Mouse (Mus musculus) limb, embryonic 12.5 days (tissue): ENCODE results near the gene Tnni2. TPM values are rescaled to one million over a fixed set of nuclear protein-coding genes. Genes with fewer than 3 reads are reported as not detected.
A peak's percentile ranks its signal among the peaks of the same experiment; 100 is the strongest.

Source experiments
- ATAC-seq: fragments of 200-750 bp; cut with Nextera tagmentation; 2 replicates; pipeline ENCODE4 v1.8.0; 2017; ENCODE audit warnings: low read depth, moderate TSS enrichment; ENCODE audit not compliant: insufficient number of reproducible peaks, insufficient read depth, low FRiP score, low TSS enrichment
- H3K27ac ChIP-seq: fragments of 300-500 bp; sonication (generic); 2 replicates; pipeline ENCODE4 v1.5.1; 2016; ENCODE audit warnings: mild to moderate bottlenecking, moderate library complexity
- H3K27me3 ChIP-seq: fragments of 300-500 bp; sonication (generic); 2 replicates; pipeline ENCODE4 v1.6.1; 2016; ENCODE audit warnings: mild to moderate bottlenecking, moderate library complexity
- H3K36me3 ChIP-seq: fragments of 300-500 bp; sonication (generic); 2 replicates; pipeline ENCODE4 v1.6.1; 2016; ENCODE audit warnings: mild to moderate bottlenecking, moderate library complexity
- H3K4me1 ChIP-seq: fragments of 300-500 bp; sonication (generic); replicated peaks from 2 replicates; pipeline ENCODE4 v1.6.1; 2016
- H3K4me2 ChIP-seq: fragments of 300-500 bp; sonication (generic); 2 replicates; pipeline ENCODE4 v1.6.1; 2016; ENCODE audit warnings: mild to moderate bottlenecking, moderate library complexity
- H3K4me3 ChIP-seq: fragments of 300-500 bp; sonication (generic); replicated peaks from 2 replicates; pipeline ENCODE4 v1.5.1; 2016; ENCODE audit warnings: mild to moderate bottlenecking
- H3K9ac ChIP-seq: fragments of 300-500 bp; sonication (generic); replicated peaks from 2 replicates; pipeline ENCODE4 v1.6.1; 2016; ENCODE audit warnings: mild to moderate bottlenecking, moderate library complexity
- H3K9me3 ChIP-seq: fragments of 300-500 bp; sonication (generic); 2 replicates; pipeline ENCODE4 v1.6.1; 2016; ENCODE audit warnings: mild to moderate bottlenecking, moderate library complexity
- WGBS: fragments of 180-500 bp; shearing (Covaris S2); methylation state at CpG from one replicate; pipeline ENCODE4 v1.1.7; 2016; 5-methylcytosine and 5-hydroxymethylcytosine counted together
- polyA plus RNA-seq: library from polyadenylated mRNA; unstranded; fragments of >200 nt; fragmentation: Nextera tagmentation; extraction: Ambion mirVana; gene quantifications from 2 replicates; pipeline ENCODE4 v1.2.1, GENCODE M21; 2016

Tnni2 gene
- polyA plus RNA-seq, 1 experiment from 2014 or later: 14.4 TPM

GRCm38 (mm10) chr7:142444171-142444570, 2.6 kb downstream of the Tnni2 start:
- no peaks in the 10 kb centered on the region for H3K27me3 ChIP-seq
- ATAC-seq: no peak
- H3K27ac ChIP-seq: no peak overlapping the region
- 98% methylated on average over 6 of the region's 6 CpGs for WGBS
- no peaks in the 10 kb centered on the region for H3K9me3 ChIP-seq
- H3K9ac ChIP-seq: no peak overlapping the region
- H3K36me3 ChIP-seq: no peaks in the 10 kb centered on the region
- no peak overlapping the region for H3K4me2 ChIP-seq
- H3K4me3 ChIP-seq: no peak overlapping the region
- peaks cover 28% of the 10 kb centered on the region for H3K4me1 ChIP-seq

- H3K9ac ChIP-seq: no peak overlapping the region
- peaks cover 24% of the 10 kb centered on the region for H3K4me1 ChIP-seq
- no peak overlapping the region for H3K27ac ChIP-seq
- no peak for ATAC-seq
- H3K27me3 ChIP-seq: no peaks in the 10 kb centered on the region
- H3K4me3 ChIP-seq: no peak overlapping the region
- WGBS: 80% methylated on average over 6 of the region's 6 CpGs
- H3K9me3 ChIP-seq: no peaks in the 10 kb centered on the region
- no peak overlapping the region for H3K4me2 ChIP-seq
- no peaks in the 10 kb centered on the region for H3K36me3 ChIP-seq
Measured at GRCm38 (mm10) chr7:142445324-142445723, 3.7 kb downstream of the Tnni2 start.

- no peak overlapping the region for H3K4me3 ChIP-seq
- ATAC-seq: no peak
- H3K27ac ChIP-seq: no peak overlapping the region
- H3K36me3 ChIP-seq: no peaks in the 10 kb centered on the region
- no peaks in the 10 kb centered on the region for H3K9me3 ChIP-seq
- 83% methylated on average over 4 of the region's 4 CpGs for WGBS
- H3K27me3 ChIP-seq: no peaks in the 10 kb centered on the region
- H3K4me1 ChIP-seq: peaks cover 15% of the 10 kb centered on the region
- H3K4me2 ChIP-seq: no peak overlapping the region
- no peak overlapping the region for H3K9ac ChIP-seq
Measured at GRCm38 (mm10) chr7:142446264-142446663, 4.7 kb downstream of the Tnni2 start.

GRCm38 (mm10) chr7:142449038-142449617, 7.5 kb downstream of the Tnni2 start:
- Histone ChIP-seq H3K4me2 (no peak overlapping the region), H3K36me3 (no peaks in the 10 kb centered on the region), H3K27ac (no peak overlapping the region), H3K9ac (no peak overlapping the region), H3K9me3 (no peaks in the 10 kb centered on the region), H3K4me1 (0 out of 2 replicates have a peak, but pooled peaks cover under 1% of the 10 kb centered on the region), H3K4me3 (no peak overlapping the region), H3K27me3 (no peaks in the 10 kb centered on the region)
- ATAC-seq: no peak
- 84% methylated on average over 6 of the region's 6 CpGs for WGBS

GRCm38 (mm10) chr7:142454706-142455105, 13.1 kb downstream of the Tnni2 start:
- H3K27ac ChIP-seq: peak overlapping the region; percentile 76
- H3K27me3 ChIP-seq: no peaks in the 10 kb centered on the region
- H3K4me2 ChIP-seq: no peak overlapping the region
- H3K9me3 ChIP-seq: no peaks in the 10 kb centered on the region
- H3K36me3 ChIP-seq: no peaks in the 10 kb centered on the region
- no peak for ATAC-seq
- H3K4me1 ChIP-seq: peaks cover 45% of the 10 kb centered on the region
- H3K9ac ChIP-seq: no peak overlapping the region
- WGBS: 39% methylated on average over 1 of the region's 1 CpGs
- no peak overlapping the region for H3K4me3 ChIP-seq

GRCm38 (mm10) chr7:142455251-142455650, 13.6 kb downstream of the Tnni2 start:
- no peak for ATAC-seq
- Histone ChIP-seq H3K27ac (peak overlapping the region; percentile 76), H3K9me3 (no peaks in the 10 kb centered on the region), H3K4me1 (peaks cover 46% of the 10 kb centered on the region), H3K36me3 (no peaks in the 10 kb centered on the region), H3K4me3 (no peak overlapping the region), H3K4me2 (no peak overlapping the region), H3K27me3 (no peaks in the 10 kb centered on the region), H3K9ac (no peak overlapping the region)
- WGBS: 45% methylated on average over 2 of the region's 2 CpGs

GRCm38 (mm10) chr7:142456806-142457205, 15.2 kb downstream of the Tnni2 start:
- Histone ChIP-seq H3K4me3 (no peak overlapping the region), H3K9ac (no peak overlapping the region), H3K27me3 (no peaks in the 10 kb centered on the region), H3K27ac (peak overlapping the region; percentile 91), H3K36me3 (no peaks in the 10 kb centered on the region), H3K4me1 (peaks cover 46% of the 10 kb centered on the region), H3K9me3 (no peaks in the 10 kb centered on the region), H3K4me2 (no peak overlapping the region)
- ATAC-seq: no peak
- WGBS: 84% methylated on average over 3 of the region's 3 CpGs

GRCm38 (mm10) chr7:142457227-142457811, 15.7 kb downstream of the Tnni2 start:
- Histone ChIP-seq H3K27me3 (no peaks in the 10 kb centered on the region), H3K4me1 (peaks cover 49% of the 10 kb centered on the region), H3K4me3 (no peak overlapping the region), H3K4me2 (peak overlapping the region; percentile 6; the same call in 1 of the 2 replicates), H3K9ac (no peak overlapping the region; the same call in 1 of the 2 replicates), H3K27ac (peak overlapping the region; percentile 91), H3K36me3 (no peaks in the 10 kb centered on the region), H3K9me3 (no peaks in the 10 kb centered on the region)
- WGBS: 17% methylated on average over 3 of the region's 3 CpGs
- ATAC-seq: no peak; the same call in 1 of the 2 replicates

GRCm38 (mm10) chr7:142458026-142458425, 16.4 kb downstream of the Tnni2 start:
- WGBS: 36% methylated on average over 2 of the region's 2 CpGs
- H3K27ac ChIP-seq: peak overlapping the region; percentile 91
- H3K36me3 ChIP-seq: no peaks in the 10 kb centered on the region
- H3K27me3 ChIP-seq: no peaks in the 10 kb centered on the region
- H3K4me2 ChIP-seq: no peak overlapping the region
- H3K9me3 ChIP-seq: no peaks in the 10 kb centered on the region
- H3K4me1 ChIP-seq: peaks cover 49% of the 10 kb centered on the region
- H3K9ac ChIP-seq: no peak overlapping the region
- peak; percentile 66 for ATAC-seq
- no peak overlapping the region for H3K4me3 ChIP-seq

GRCm38 (mm10) chr7:142458676-142459298, 17.2 kb downstream of the Tnni2 start:
- ATAC-seq: no peak
- Histone ChIP-seq H3K4me2 (no peak overlapping the region), H3K9me3 (no peaks in the 10 kb centered on the region), H3K4me1 (peaks cover 49% of the 10 kb centered on the region), H3K27me3 (no peaks in the 10 kb centered on the region), H3K27ac (peak overlapping the region; percentile 91), H3K36me3 (no peaks in the 10 kb centered on the region), H3K4me3 (no peak overlapping the region), H3K9ac (no peak overlapping the region)
- WGBS: 82% methylated on average over 5 of the region's 5 CpGs

GRCm38 (mm10) chr7:142459299-142459691, 17.7 kb downstream of the Tnni2 start:
- 64% methylated on average over 2 of the region's 2 CpGs for WGBS
- H3K9me3 ChIP-seq: no peaks in the 10 kb centered on the region
- ATAC-seq: no peak
- H3K27ac ChIP-seq: peak overlapping the region; percentile 91
- no peak overlapping the region for H3K9ac ChIP-seq
- H3K4me3 ChIP-seq: no peak overlapping the region
- H3K27me3 ChIP-seq: no peaks in the 10 kb centered on the region
- H3K4me2 ChIP-seq: no peak overlapping the region
- H3K4me1 ChIP-seq: peaks cover 47% of the 10 kb centered on the region
- no peaks in the 10 kb centered on the region for H3K36me3 ChIP-seq
